Mouse (Mus musculus) cerebellum, postnatal 10 days (tissue): Measurements from ENCODE around the gene Ptges3.
A peak's percentile ranks its signal among the peaks of the same experiment; 100 is the strongest.
"Not testable (repeated sequence)": the region's sequence is repeated elsewhere in the genome, so short reads cannot be mapped to it uniquely, and the experiment has no call there.

Source experiments
- DNase-seq, 2 experiments: peaks; one replicate each; pipeline ENCODE4 v3.0.0; 2021; ENCODE audit warnings: mixed read lengths in 2 of 2

The Ptges3 gene

GRCm38 (mm10) chr10:128059207-128059981 lies 640 bp downstream of the Ptges3 start:
- peak in 1 of 2 experiments; percentile 60 for DNase-seq

- DNase-seq = no peak
Observed at GRCm38 (mm10) chr10:128061109-128061508, 2.4 kb downstream of the Ptges3 start.

- no peak for DNase-seq
Observed at GRCm38 (mm10) chr10:128062221-128062989, 3.7 kb downstream of the Ptges3 start.

- no peak for DNase-seq
Observed at GRCm38 (mm10) chr10:128066072-128066471, 7.3 kb downstream of the Ptges3 start.

GRCm38 (mm10) chr10:128069201-128069600 lies 10.4 kb downstream of the Ptges3 start:
- no peak for DNase-seq

GRCm38 (mm10) chr10:128070432-128070831 lies 11.7 kb downstream of the Ptges3 start:
- not testable (repeated sequence) for DNase-seq

GRCm38 (mm10) chr10:128078269-128078668 lies 19.5 kb downstream of the Ptges3 start:
- DNase-seq = not testable (repeated sequence)

GRCm38 (mm10) chr10:128080496-128080895 lies 21.7 kb downstream of the Ptges3 start:
- peak in 1 of 2 experiments; percentile 36 for DNase-seq

- peak in 1 of 2 experiments; percentile 51 for DNase-seq
Observed at GRCm38 (mm10) chr10:128081807-128082476, 23.2 kb downstream of the Ptges3 start.

- DNase-seq = no peak
Observed at GRCm38 (mm10) chr10:128082477-128082808, 23.7 kb downstream of the Ptges3 start.

GRCm38 (mm10) chr10:128082880-128083421 lies 24.2 kb downstream of the Ptges3 start, which contains the start of gene Atp5b:
Gene Atp5b (plus strand): TSS chr10:128083273.
- DNase-seq = peak; percentile 99

GRCm38 (mm10) chr10:128083688-128084087 lies 24.9 kb downstream of the Ptges3 start:
- DNase-seq = peak; percentile 50 to 71

- DNase-seq = peak in 1 of 2 experiments; percentile 58
Observed at GRCm38 (mm10) chr10:128084160-128084559, 25.4 kb downstream of the Ptges3 start.

- peak; percentile 64 to 76 for DNase-seq
Observed at GRCm38 (mm10) chr10:128086391-128086790, 27.6 kb downstream of the Ptges3 start.

- not testable (repeated sequence) for DNase-seq
Observed at GRCm38 (mm10) chr10:128087216-128087615, 28.5 kb downstream of the Ptges3 start.

GRCm38 (mm10) chr10:128088181-128088580 lies 29.4 kb downstream of the Ptges3 start:
- DNase-seq = no peak

- DNase-seq = no peak
Observed at GRCm38 (mm10) chr10:128089842-128090241, 31.1 kb downstream of the Ptges3 start.

GRCm38 (mm10) chr10:128090651-128091563 lies 32.2 kb downstream of the Ptges3 start:
- peak; percentile 95 to 97 for DNase-seq

- DNase-seq = peak; percentile 65 to 73
Observed at GRCm38 (mm10) chr10:128091564-128092505, 33.1 kb downstream of the Ptges3 start, which contains the start of gene Baz2a. Gene Baz2a (plus strand): TSS chr10:128091577.
